Mouse (Mus musculus): ENCODE measurements around the gene Chmp4b. TPM values are rescaled to one million over a fixed set of nuclear protein-coding genes. Genes with fewer than 3 reads are reported as not detected.

Chmp4b gene
- polyA plus RNA-seq, 1 experiment from 2014 or later = 60.8 TPM

- no peaks in the 10 kb centered on the region for H3K9me3 ChIP-seq (ENCODE audit: control insufficient read depth)
- H3K4me3 ChIP-seq (ENCODE audit: low read depth, low read length) = no peak overlapping the region
- H3K4me2 ChIP-seq (replicated peaks; ENCODE audit: low read depth) = no peak overlapping the region
- no peak for ATAC-seq
- H3K36me3 ChIP-seq (ENCODE audit: control insufficient read depth, insufficient read depth) = 0 out of 2 replicates have a peak, but pooled peaks cover under 1% of the 10 kb centered on the region
- peak; percentile 25; the same call in 1 of the 2 replicates for TF ChIP-seq CTCF (IDR thresholded peaks at IDR 0.05; ENCODE audit: low read depth)
- 70% methylated on average over 3 of the region's 3 CpGs for WGBS
- H3K4me1 ChIP-seq (replicated peaks; ENCODE audit: control insufficient read depth, insufficient read depth, low read length) = no peaks in the 10 kb centered on the region
- H3K27ac ChIP-seq (ENCODE audit: low read depth, low read length) = no peak overlapping the region
- no peaks in the 10 kb centered on the region for H3K27me3 ChIP-seq (replicated peaks; ENCODE audit: control insufficient read depth, insufficient read depth, low read length)
- H3K9ac ChIP-seq (ENCODE audit: low read depth, low read length) = no peak overlapping the region
These were observed 1.1 kb upstream of the Chmp4b start for GRCm38 (mm10) chr2:154650404-154650803.

DNA sequence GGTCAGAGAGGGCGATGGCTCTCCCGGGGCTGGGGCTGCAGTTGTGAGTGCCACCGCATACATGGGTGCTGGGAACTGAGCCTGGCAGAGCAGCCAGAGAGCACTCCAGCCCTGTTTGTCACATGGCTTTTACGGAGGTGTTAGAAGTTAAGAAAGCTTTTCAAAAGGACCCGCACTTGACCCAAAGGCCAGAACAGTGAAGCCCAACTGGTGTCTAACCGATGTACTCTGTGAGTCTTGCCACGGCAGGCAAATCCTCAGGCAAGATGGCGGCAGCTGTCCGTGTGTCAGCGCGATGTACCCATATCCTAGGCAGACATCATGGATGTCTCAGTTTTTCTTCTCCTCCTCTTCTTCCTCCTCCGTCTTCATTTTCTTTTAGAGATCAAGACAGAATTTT lies 3.5 kb downstream of the Chmp4b start:
- WGBS = 95% methylated on average over 12 of the region's 12 CpGs
- Histone ChIP-seq H3K4me2 (replicated peaks; ENCODE audit: low read depth) (no peak overlapping the region), H3K4me1 (replicated peaks; ENCODE audit: control insufficient read depth, insufficient read depth, low read length) (no peaks in the 10 kb centered on the region; the same call in 1 of the 2 replicates), H3K27ac (ENCODE audit: low read depth, low read length) (no peak overlapping the region), H3K9me3 (ENCODE audit: control insufficient read depth) (no peaks in the 10 kb centered on the region), H3K4me3 (ENCODE audit: low read depth, low read length) (no peak overlapping the region), H3K27me3 (replicated peaks; ENCODE audit: control insufficient read depth, insufficient read depth, low read length) (no peaks in the 10 kb centered on the region), H3K36me3 (ENCODE audit: control insufficient read depth, insufficient read depth) (no peaks in the 10 kb centered on the region), H3K9ac (ENCODE audit: low read depth, low read length) (no peak overlapping the region)
- TF ChIP-seq CTCF (IDR thresholded peaks at IDR 0.05; ENCODE audit: low read depth) = no peak
- ATAC-seq = no peak

- no peaks in the 10 kb centered on the region for H3K27me3 ChIP-seq (replicated peaks; ENCODE audit: control insufficient read depth, insufficient read depth, low read length)
- WGBS = 61% methylated on average over 2 of the region's 2 CpGs
- no peak overlapping the region for H3K4me3 ChIP-seq (ENCODE audit: low read depth, low read length)
- ATAC-seq = no peak
- no peaks in the 10 kb centered on the region for H3K9me3 ChIP-seq (ENCODE audit: control insufficient read depth)
- H3K36me3 ChIP-seq (ENCODE audit: control insufficient read depth, insufficient read depth) = 0 out of 2 replicates have a peak, but pooled peaks cover 5% of the 10 kb centered on the region
- peak overlapping the region; percentile 48 for H3K4me2 ChIP-seq (replicated peaks; ENCODE audit: low read depth)
- H3K4me1 ChIP-seq (replicated peaks; ENCODE audit: control insufficient read depth, insufficient read depth, low read length) = peaks cover 4% of the 10 kb centered on the region; the same call in 1 of the 2 replicates
- no peak for TF ChIP-seq CTCF (IDR thresholded peaks at IDR 0.05; ENCODE audit: low read depth)
- H3K27ac ChIP-seq (ENCODE audit: low read depth, low read length) = no peak overlapping the region
- no peak overlapping the region for H3K9ac ChIP-seq (ENCODE audit: low read depth, low read length)
These were observed 4.4 kb downstream of the Chmp4b start for GRCm38 (mm10) chr2:154655878-154656414.

- H3K9me3 ChIP-seq (ENCODE audit: control insufficient read depth) = no peaks in the 10 kb centered on the region
- WGBS = under 1% methylated on average over 66 of the region's 67 CpGs
- TF ChIP-seq CTCF (IDR thresholded peaks at IDR 0.05; ENCODE audit: low read depth) = no peak
- H3K4me2 ChIP-seq (replicated peaks; ENCODE audit: low read depth) = peak overlapping the region; percentile 75
- H3K36me3 ChIP-seq (ENCODE audit: control insufficient read depth, insufficient read depth) = peaks cover 9% of the 10 kb centered on the region; the same call in 1 of the 2 replicates
- peak overlapping the region; percentile 93 for H3K4me3 ChIP-seq (ENCODE audit: low read depth, low read length)
- peak; percentile 98 for ATAC-seq
- no peaks in the 10 kb centered on the region for H3K27me3 ChIP-seq (replicated peaks; ENCODE audit: control insufficient read depth, insufficient read depth, low read length)
- peak overlapping the region; percentile 98 for H3K27ac ChIP-seq (ENCODE audit: low read depth, low read length)
- H3K9ac ChIP-seq (ENCODE audit: low read depth, low read length) = peak overlapping the region; percentile 96
- peaks cover 8% of the 10 kb centered on the region; the same call in 1 of the 2 replicates for H3K4me1 ChIP-seq (replicated peaks; ENCODE audit: control insufficient read depth, insufficient read depth, low read length)
These were observed 5.4 kb downstream of the Chmp4b start for GRCm38 (mm10) chr2:154656710-154657485.

DNA sequence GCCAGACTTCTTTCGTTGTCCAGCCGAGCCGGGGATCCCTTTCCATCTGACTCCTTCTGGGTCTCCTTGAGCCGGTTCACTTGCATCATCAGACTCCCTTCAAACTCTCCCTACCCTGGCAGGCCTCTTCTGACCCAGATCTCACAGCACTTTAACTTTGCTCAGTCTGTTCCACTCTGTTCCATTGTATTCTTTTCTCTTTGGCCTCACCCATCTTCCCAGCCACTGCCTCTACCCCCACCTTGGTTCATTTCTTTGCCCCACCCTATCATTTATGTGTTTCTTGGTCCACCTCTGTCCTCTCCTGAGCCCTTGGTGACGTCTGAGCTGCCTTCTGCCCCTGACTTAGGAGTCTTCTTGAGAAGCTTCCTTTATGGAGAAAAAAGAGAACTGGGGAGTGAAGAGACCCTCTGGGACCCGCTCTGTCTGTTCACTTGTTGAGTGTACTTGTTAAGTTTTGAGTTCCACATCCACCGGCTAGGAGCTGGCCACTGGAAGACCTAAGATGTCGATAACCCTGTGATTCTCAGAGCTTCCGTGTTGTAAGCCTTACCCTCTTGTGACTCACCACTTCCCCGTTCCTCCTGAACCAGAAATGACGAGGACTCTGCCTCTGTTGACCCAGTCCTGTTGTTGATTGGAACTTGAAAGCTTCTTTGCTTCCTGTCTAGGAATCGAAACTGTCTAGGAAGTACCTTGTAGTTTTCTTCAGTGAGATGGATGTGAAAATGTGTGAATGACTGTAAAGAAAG lies 6.2 kb downstream of the Chmp4b start:
- WGBS = under 1% methylated on average over 12 of the region's 12 CpGs
- peak; percentile 67 for ATAC-seq
- H3K27me3 ChIP-seq (replicated peaks; ENCODE audit: control insufficient read depth, insufficient read depth, low read length) = no peaks in the 10 kb centered on the region
- H3K36me3 ChIP-seq (ENCODE audit: control insufficient read depth, insufficient read depth) = peaks cover 9% of the 10 kb centered on the region; the same call in 1 of the 2 replicates
- peaks cover 8% of the 10 kb centered on the region; the same call in 1 of the 2 replicates for H3K4me1 ChIP-seq (replicated peaks; ENCODE audit: control insufficient read depth, insufficient read depth, low read length)
- H3K9ac ChIP-seq (ENCODE audit: low read depth, low read length) = peak overlapping the region; percentile 96
- no peak for TF ChIP-seq CTCF (IDR thresholded peaks at IDR 0.05; ENCODE audit: low read depth)
- peak overlapping the region; percentile 98 for H3K27ac ChIP-seq (ENCODE audit: low read depth, low read length)
- no peaks in the 10 kb centered on the region for H3K9me3 ChIP-seq (ENCODE audit: control insufficient read depth)
- H3K4me2 ChIP-seq (replicated peaks; ENCODE audit: low read depth) = peak overlapping the region; percentile 75
- H3K4me3 ChIP-seq (ENCODE audit: low read depth, low read length) = peak overlapping the region; percentile 93

GRCm38 (mm10) chr2:154659070-154659469 lies 7.6 kb downstream of the Chmp4b start:
- Histone ChIP-seq H3K36me3 (ENCODE audit: control insufficient read depth, insufficient read depth) (peaks cover 9% of the 10 kb centered on the region; the same call in 1 of the 2 replicates), H3K27me3 (replicated peaks; ENCODE audit: control insufficient read depth, insufficient read depth, low read length) (no peaks in the 10 kb centered on the region), H3K4me2 (replicated peaks; ENCODE audit: low read depth) (peak overlapping the region; percentile 75), H3K9ac (ENCODE audit: low read depth, low read length) (no peak overlapping the region), H3K4me3 (ENCODE audit: low read depth, low read length) (peak overlapping the region; percentile 93; the same call in 1 of the 2 replicates), H3K27ac (ENCODE audit: low read depth, low read length) (peak overlapping the region; percentile 64; the same call in 1 of the 2 replicates), H3K4me1 (replicated peaks; ENCODE audit: control insufficient read depth, insufficient read depth, low read length) (peaks cover 8% of the 10 kb centered on the region; the same call in 1 of the 2 replicates), H3K9me3 (ENCODE audit: control insufficient read depth) (no peaks in the 10 kb centered on the region)
- no peak for ATAC-seq
- TF ChIP-seq CTCF (IDR thresholded peaks at IDR 0.05; ENCODE audit: low read depth) = no peak
- WGBS = 84% methylated on average over 4 of the region's 4 CpGs
